Mouse (Mus musculus) CH12.LX (cell line): ENCODE data around the gene Ficd.

Source experiments
- CTCF ChIP-seq, 2 experiments: IDR thresholded peaks in 1 of 2; conservative IDR thresholded peaks in 1 of 2; 2 replicates each; pipeline ENCODE4 v1.5.1; 2011 to 2012; ENCODE audit warnings: low read depth in 2 of 2, low read length in 2 of 2, improper control_type of control experiment in 1 of 2, inconsistent platforms in 1 of 2, mild to moderate bottlenecking in 1 of 2, moderate library complexity in 1 of 2
- ELF1 ChIP-seq: IDR thresholded peaks from 2 replicates; pipeline ENCODE4 v1.6.1; 2014; ENCODE audit warnings: low read depth, mild to moderate bottlenecking, inconsistent platforms, low read length, improper control_type of control experiment
- EP300 ChIP-seq: IDR thresholded peaks from 2 replicates; pipeline ENCODE4 v1.6.1; 2011; ENCODE audit warnings: low read length, improper control_type of control experiment
- HCFC1 ChIP-seq: IDR thresholded peaks from 2 replicates; pipeline ENCODE4 v1.6.1; 2012; ENCODE audit warnings: low read depth, mild to moderate bottlenecking, inconsistent platforms, low read length, improper control_type of control experiment
- MYC ChIP-seq: IDR thresholded peaks from 2 replicates; pipeline ENCODE4 v1.6.1; 2011; ENCODE audit warnings: low read depth, mild to moderate bottlenecking, improper control_type of control experiment, low read length
- NRF1 ChIP-seq: IDR thresholded peaks from 2 replicates; pipeline ENCODE4 v1.6.1; 2014; ENCODE audit warnings: low read depth, mild to moderate bottlenecking, inconsistent platforms, low read length, improper control_type of control experiment, moderate library complexity
- POLR2A ChIP-seq: IDR thresholded peaks from 2 replicates; pipeline ENCODE4 v1.6.1; 2011; ENCODE audit warnings: low read depth, mild to moderate bottlenecking, improper control_type of control experiment, low read length
- POLR2AphosphoS2 ChIP-seq: IDR thresholded peaks from 2 replicates; pipeline ENCODE4 v1.6.1; 2011; ENCODE audit warnings: low read depth, low read length, improper control_type of control experiment
- USF1 ChIP-seq: IDR thresholded peaks from 2 replicates; pipeline ENCODE4 v1.6.1; 2014; ENCODE audit warnings: low read depth, mild to moderate bottlenecking, inconsistent platforms, low read length, improper control_type of control experiment
- USF2 ChIP-seq: conservative IDR thresholded peaks from 2 replicates; pipeline ENCODE4 v1.6.1; 2011; ENCODE audit warnings: low read depth, low read length, improper control_type of control experiment
- ZNF384 ChIP-seq: IDR thresholded peaks from 2 replicates; pipeline ENCODE4 v1.6.1; 2012; ENCODE audit warnings: low read depth, low read length, improper control_type of control experiment, inconsistent platforms

- TF ChIP-seq POLR2AphosphoS2 (no peak), POLR2A (no peak), CTCF (conservative IDR thresholded peaks at IDR 0.05 in 1 of 2, IDR thresholded peaks at IDR 0.05 in 1 of 2; ENCODE audit: low read depth in 2 of 2, low read length in 2 of 2) (no peak), HCFC1 (no peak), USF1 (no peak), MYC (no peak), USF2 (no peak), NRF1 (no peak), ELF1 (no peak), ZNF384 (no peak), EP300 (no peak)
Observed at GRCm38 (mm10) chr5:113736113-113736502, 505 bp downstream of the Ficd start.
